8 mouse cellular contexts compared by ENCODE assay signal in the genomic region with DNA sequence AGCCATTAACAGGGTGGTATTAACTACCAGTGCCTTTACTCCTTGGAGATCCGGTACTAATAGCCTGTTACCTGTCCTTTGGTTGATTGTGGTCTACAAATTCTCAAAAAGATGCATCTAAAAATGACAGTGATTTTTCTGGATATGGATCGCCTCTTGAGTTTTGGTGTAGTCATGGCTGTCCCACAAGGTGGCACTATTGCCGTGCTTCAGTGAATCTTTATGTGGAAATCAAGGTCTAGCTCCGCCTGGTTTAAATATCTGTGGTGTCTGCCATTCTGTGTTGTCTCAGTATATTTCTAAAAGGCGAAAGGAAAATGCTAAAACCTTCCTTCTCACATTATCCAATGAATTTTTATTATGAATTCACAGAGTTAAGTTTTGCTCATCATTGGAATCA.
DNase-seq lines count a peak whose midpoint lies in the region; ATAC-seq and TF ChIP-seq lines count a peak whose summit lies in the region.

No protein-coding gene starts in this region.

- no peak overlapping the region for H3K9ac ChIP-seq in heart, embryonic 11.5 days (ENCODE audit: low read depth, low read length)
- H3K9ac ChIP-seq in CH12.LX (ENCODE audit: insufficient read depth, low read depth), result no peak overlapping the region

- ATAC-seq in heart, embryonic 11.5 days (replicated peaks; ENCODE audit: insufficient number of reproducible peaks, low FRiP score, low TSS enrichment), result no peak
- 0 out of 2 replicates have a peak, but pooled peaks have one; percentile 53 for ATAC-seq in cerebellum, adult (ENCODE audit: insufficient number of reproducible peaks, low FRiP score, low TSS enrichment)

- dilution Hi-C loops in CH12.LX (cut with MboI; ENCODE audit: extremely low pct_ligation_motif_present, extremely low pct_unique_long_range_greater_than_20kb, low sequenced_read_pairs), result no loop called here

- TF ChIP-seq RAD21 in CH12.LX (IDR thresholded peaks at IDR 0.05; ENCODE audit: low read depth, low read length), result peak; percentile 65

- DNase-seq in heart, adult 8-10 months (ENCODE audit: low spot score), result peak; percentile 51
- peak; percentile 30 for DNase-seq in CH12.LX (ENCODE audit: extremely low read depth)
- peak; percentile 63 to 73 for DNase-seq in heart, postnatal 14 days
- peak; percentile 22 to 43 for DNase-seq in lung, adult 18-20 months
- peak; percentile 49 for DNase-seq in thymus, postnatal 14 days
- no peak for DNase-seq in spleen, postnatal 10 days (ENCODE audit: low spot score in 2 of 2)

- TF ChIP-seq POLR2A in CH12.LX (IDR thresholded peaks at IDR 0.05; ENCODE audit: low read depth, low read length), result no peak

- in situ Hi-C loops in CH12.LX (cut with MboI; ENCODE audit: low pct_ligation_motif_present, low pct_unique_long_range_greater_than_20kb, low sequenced_read_pairs), result loop anchor here (5.0 kb wide), 1 partner anchor 144 kb away; no protein-coding TSS in a partner anchor

- TF ChIP-seq EP300 in CH12.LX (IDR thresholded peaks at IDR 0.05; ENCODE audit: low read length), result no peak

- 35% methylated on average over 5 of the region's 5 CpGs for WGBS in heart, embryonic 11.5 days (ENCODE audit: insufficient replicate concordance)

- no peak overlapping the region for H3K4me3 ChIP-seq in heart, embryonic 11.5 days (ENCODE audit: low read depth, low read length)
- H3K4me3 ChIP-seq in CH12.LX (replicated peaks in 1 of 3; ENCODE audit: low read depth in 2 of 3, low read length in 2 of 3, poor library complexity in 1 of 3), result no peak overlapping the region

- H3K4me2 ChIP-seq in heart, embryonic 11.5 days, result no peak overlapping the region
- H3K4me2 ChIP-seq in CH12.LX (ENCODE audit: insufficient read depth, low read depth, poor library complexity, severe bottlenecking), result no peak overlapping the region

- H3K9me3 ChIP-seq in heart, embryonic 11.5 days (replicated peaks; ENCODE audit: control insufficient read depth, low read length), result no peaks in the 10 kb centered on the region
- H3K9me3 ChIP-seq in CH12.LX (replicated peaks; ENCODE audit: low read length), result no peaks in the 10 kb centered on the region

- H3K27me3 ChIP-seq in heart, embryonic 11.5 days (ENCODE audit: control insufficient read depth, insufficient read depth, low read length), result no peaks in the 10 kb centered on the region
- no peaks in the 10 kb centered on the region for H3K27me3 ChIP-seq in CH12.LX (replicated peaks)

- H3K27ac ChIP-seq in heart, embryonic 11.5 days (ENCODE audit: low read depth, low read length), result no peak overlapping the region
- no peak overlapping the region for H3K27ac ChIP-seq in CH12.LX (ENCODE audit: insufficient read depth, low read depth)

- peak in 1 of 2 experiments; percentile 78; a peak in 2 of 4 replicates for TF ChIP-seq CTCF in CH12.LX (conservative IDR thresholded peaks at IDR 0.05 in 1 of 2, IDR thresholded peaks at IDR 0.05 in 1 of 2; ENCODE audit: low read depth in 2 of 2, low read length in 2 of 2)

- H3K79me2 ChIP-seq in CH12.LX (replicated peaks; ENCODE audit: control insufficient read depth, extremely low read depth, insufficient read depth, poor library complexity, severe bottlenecking), result no peaks in the 10 kb centered on the region

- 0 out of 2 replicates have a peak, but pooled peaks cover 3% of the 10 kb centered on the region for H3K4me1 ChIP-seq in heart, embryonic 11.5 days (ENCODE audit: control insufficient read depth, insufficient read depth, low read length)
- peaks cover 3 to 17% of the 10 kb centered on the region in 2 experiments; a peak in 3 of 4 replicates for H3K4me1 ChIP-seq in CH12.LX (ENCODE audit: control insufficient read depth in 1 of 2, insufficient read depth in 2 of 2)

- intact Hi-C loops in heart, postnatal 14 days (cut with DNase I), result loop anchor here (1.0 to 5.0 kb wide), 4 partner anchors 36 to 209 kb away; no protein-coding TSS in a partner anchor

- H3K36me3 ChIP-seq in heart, embryonic 11.5 days (ENCODE audit: control insufficient read depth, insufficient read depth, low read length), result no peaks in the 10 kb centered on the region
- H3K36me3 ChIP-seq in CH12.LX (replicated peaks in 1 of 2; ENCODE audit: control insufficient read depth in 1 of 2, insufficient read depth in 1 of 2, low read length in 1 of 2), result no peaks in the 10 kb centered on the region

TF ChIP-seq in CH12.LX, 34 proteins besides CTCF, POLR2A, EP300 and RAD21:
- TF ChIP-seq MAX (IDR thresholded peaks at IDR 0.05; ENCODE audit: low read length) (no peak), SMC3 (IDR thresholded peaks at IDR 0.05; ENCODE audit: low read depth, low read length) (peak; percentile 56)

Comparison
In these comparisons a context has a peak if more than half of its experiments do, and no peak if none do; other contexts are left out.
1. DNase-seq: peak in heart, adult 8-10 months (single experiment), CH12.LX (single experiment), heart, postnatal 14 days (2 of 2), lung, adult 18-20 months (2 of 2) and thymus, postnatal 14 days (single experiment); none in spleen, postnatal 10 days (0 of 2).